Mouse (Mus musculus) myocyte (in vitro differentiated cells): Measurements from ENCODE around the gene Tmem145.

Source experiments
- MAX ChIP-seq: IDR thresholded peaks from one replicate; pipeline ENCODE4 v1.6.1; 2011; ENCODE audit warnings: low read depth, mild to moderate bottlenecking, control low read depth
- MYOG ChIP-seq, 3 experiments: IDR thresholded peaks; one replicate each; pipeline ENCODE4 v1.6.1; 2011; ENCODE audit warnings: control low read depth in 2 of 3, low read depth in 2 of 3, mild to moderate bottlenecking in 2 of 3; ENCODE audit not compliant: insufficient read length in 2 of 3, control insufficient read depth in 1 of 3, insufficient read depth in 1 of 3
- POLR2A ChIP-seq: IDR thresholded peaks from one replicate; pipeline ENCODE4 v1.6.1; 2011; ENCODE audit warnings: low read depth, mild to moderate bottlenecking, control low read depth, moderate library complexity; ENCODE audit not compliant: insufficient read length
- POLR2AphosphoS2 ChIP-seq: IDR thresholded peaks from one replicate; pipeline ENCODE4 v1.6.1; 2011; ENCODE audit warnings: low read depth, control low read depth; ENCODE audit not compliant: insufficient read length
- REST ChIP-seq: IDR thresholded peaks from one replicate; pipeline ENCODE4 v1.6.1; 2011; ENCODE audit warnings: mild to moderate bottlenecking, control low read depth, moderate library complexity; ENCODE audit not compliant: insufficient read depth, insufficient read length
- TCF12 ChIP-seq: IDR thresholded peaks from one replicate; pipeline ENCODE4 v1.6.1; 2011; ENCODE audit warnings: mild to moderate bottlenecking, control low read depth; ENCODE audit not compliant: poor library complexity, insufficient read depth, severe bottlenecking
- TCF3 ChIP-seq: IDR thresholded peaks from one replicate; pipeline ENCODE4 v1.6.1; 2011; ENCODE audit warnings: low read depth, control low read depth; ENCODE audit not compliant: insufficient read length
- USF1 ChIP-seq: IDR thresholded peaks from one replicate; pipeline ENCODE4 v1.6.1; 2011; ENCODE audit warnings: low read depth, mild to moderate bottlenecking, control low read depth, moderate library complexity

GRCm38 (mm10) chr7:25317446-25317999, 11.6 kb downstream of the Tmem145 start:
- peak; percentile 42 for TF ChIP-seq POLR2AphosphoS2
- no peak for TF ChIP-seq REST
- TF ChIP-seq USF1: no peak
- peak; percentile 48 for TF ChIP-seq POLR2A
- TF ChIP-seq TCF3: no peak
- TF ChIP-seq MYOG (IDR thresholded peaks at IDR 0.05; ENCODE audit: control insufficient read depth in 1 of 3, insufficient read depth in 1 of 3, insufficient read length in 2 of 3, low read depth in 2 of 3): peak in 2 of 3 experiments; percentile 58 to 73
- TF ChIP-seq TCF12: no peak
- no peak for TF ChIP-seq MAX
